Mouse (Mus musculus) liver, embryonic 14.5 days (tissue): ENCODE data around the gene Slc12a5. TPM values are rescaled to one million over a fixed set of nuclear protein-coding genes. Genes with fewer than 3 reads are reported as not detected.

Experiments
- ATAC-seq: fragments of 200-750 bp; cut with Nextera tagmentation; 2 replicates; pipeline ENCODE4 v1.8.0; 2017; ENCODE audit warnings: moderate number of reproducible peaks, mild to moderate bottlenecking, moderate library complexity; ENCODE audit not compliant: insufficient read depth
- DNase-seq, 3 experiments: peaks; one replicate each; pipeline ENCODE4 v3.0.0-alpha.2; 2012 to 2013; ENCODE audit warnings: low read depth in 3 of 3, low spot score in 3 of 3
- H3K27ac ChIP-seq: fragments of 300-500 bp; sonication (generic); 2 replicates; pipeline ENCODE4 v1.5.1; 2014; ENCODE audit warnings: moderate library complexity, mild to moderate bottlenecking, control low read depth, inconsistent platforms
- H3K27me3 ChIP-seq: fragments of 300-500 bp; sonication (generic); 2 replicates; pipeline ENCODE4 v1.6.1; 2014; ENCODE audit warnings: mild to moderate bottlenecking, low read length, moderate library complexity; ENCODE audit not compliant: control insufficient read depth, insufficient read depth
- H3K36me3 ChIP-seq: fragments of 300-500 bp; sonication (generic); replicated peaks from 2 replicates; pipeline ENCODE4 v1.6.1; 2014; ENCODE audit warnings: low read depth; ENCODE audit not compliant: control insufficient read depth, insufficient read depth
- H3K4me1 ChIP-seq, 2 experiments: fragments of 200-500 bp in 1 of 2; fragments of 300-500 bp in 1 of 2; sonication (generic) in 1 of 2; replicated peaks; 2 replicates each; pipeline ENCODE4 v1.6.1; 2012 to 2014; ENCODE audit warnings: antibody characterized with exemption in 1 of 2, inconsistent platforms in 1 of 2, low read length in 1 of 2; ENCODE audit not compliant: control insufficient read depth in 2 of 2, insufficient read depth in 2 of 2
- H3K4me2 ChIP-seq: fragments of 300-500 bp; sonication (generic); 2 replicates; pipeline ENCODE4 v1.6.1; 2014; ENCODE audit warnings: low read depth, mild to moderate bottlenecking, control low read depth, moderate library complexity
- H3K4me3 ChIP-seq, 2 experiments: fragments of 200-500 bp in 1 of 2; fragments of 300-500 bp in 1 of 2; sonication (generic) in 1 of 2; 2 replicates each; pipeline ENCODE4 v1.5.1; 2012 to 2014; ENCODE audit warnings: low read depth in 2 of 2, low read length in 2 of 2, mild to moderate bottlenecking in 2 of 2, control low read depth in 1 of 2, inconsistent platforms in 1 of 2, moderate library complexity in 1 of 2; ENCODE audit not compliant: insufficient read depth in 1 of 2
- H3K9ac ChIP-seq: fragments of 300-500 bp; sonication (generic); replicated peaks from 2 replicates; pipeline ENCODE4 v1.6.1; 2014; ENCODE audit warnings: mild to moderate bottlenecking, control low read depth, moderate library complexity
- H3K9me3 ChIP-seq: fragments of 300-500 bp; sonication (generic); 2 replicates; pipeline ENCODE4 v1.6.1; 2016; ENCODE audit warnings: low read length, mixed read lengths; ENCODE audit not compliant: control insufficient read depth
- CTCF ChIP-seq: IDR thresholded peaks from 2 replicates; pipeline ENCODE4 v1.5.1; 2016; ENCODE audit warnings: antibody characterized with exemption, low read depth, control low read depth
- EP300 ChIP-seq: IDR thresholded peaks from 2 replicates; pipeline ENCODE4 v1.6.1; 2016; ENCODE audit warnings: antibody characterized with exemption, low read depth
- WGBS: fragments of 180-500 bp; shearing (Covaris S2); extraction: QIAGEN DNeasy Blood & Tissue Kit; methylation state at CpG from one replicate; pipeline ENCODE4 v1.1.7; 2014; ENCODE audit not compliant: insufficient replicate concordance; 5-methylcytosine and 5-hydroxymethylcytosine counted together
- polyA plus RNA-seq, 2 experiments: library from polyadenylated mRNA; depleted of rRNA in 1 of 2; stranded (reverse) in 1 of 2; unstranded in 1 of 2; fragments of >200 nt; fragmentation: Nextera tagmentation in 1 of 2; extraction: Ambion mirVana in 1 of 2; gene quantifications; 2 replicates each; pipeline versions ENCODE4 v1.2.1 to v1.2.3; 2012 to 2014

Slc12a5 gene
- polyA plus RNA-seq, 2 experiments, result 0.10 to 0.42 TPM

- 4% methylated on average over 39 of the region's 39 CpGs for WGBS
- H3K9me3 ChIP-seq, result no peaks in the 10 kb centered on the region
- no peak for DNase-seq
- peaks cover 38% of the 10 kb centered on the region for H3K27me3 ChIP-seq
- H3K27ac ChIP-seq, result no peak overlapping the region
- H3K4me1 ChIP-seq, result peaks cover 0 to 5% of the 10 kb centered on the region in 2 experiments; a peak in 1 of 4 replicates
- peak overlapping the region; percentile 7 to 28; a peak in 3 of 4 replicates for H3K4me3 ChIP-seq
- no peak overlapping the region for H3K9ac ChIP-seq
- peak overlapping the region; percentile 47 for H3K4me2 ChIP-seq
- H3K36me3 ChIP-seq, result no peaks in the 10 kb centered on the region
- ATAC-seq, result 0 out of 2 replicates have a peak, but pooled peaks have one; percentile 41
- TF ChIP-seq EP300 (no peak), CTCF (no peak)
Measured at GRCm38 (mm10) chr2:164938146-164939091, 22.2 kb upstream of the Slc12a5 start.

GRCm38 (mm10) chr2:164939106-164939505 lies 21.5 kb upstream of the Slc12a5 start:
- peaks cover 38% of the 10 kb centered on the region for H3K27me3 ChIP-seq
- TF ChIP-seq EP300, result no peak
- no peak for TF ChIP-seq CTCF
- WGBS, result 4% methylated on average over 11 of the region's 11 CpGs
- H3K4me2 ChIP-seq, result peak overlapping the region; percentile 47
- no peak overlapping the region for H3K9ac ChIP-seq
- no peak overlapping the region for H3K27ac ChIP-seq
- H3K9me3 ChIP-seq, result no peaks in the 10 kb centered on the region
- peaks cover 0 to 5% of the 10 kb centered on the region in 2 experiments; a peak in 1 of 4 replicates for H3K4me1 ChIP-seq
- no peaks in the 10 kb centered on the region for H3K36me3 ChIP-seq
- DNase-seq, result no peak
- ATAC-seq, result no peak
- H3K4me3 ChIP-seq, result no peak overlapping the region

GRCm38 (mm10) chr2:164940140-164940830 lies 20.3 kb upstream of the Slc12a5 start, which contains the start of gene Mmp9:
Gene Mmp9, plus strand, starts transcription at chr2:164940780.
- Histone ChIP-seq H3K4me3 (no peak within 1 kb of the TSS), H3K4me1 (peaks cover 0 to 5% of the 10 kb centered on the region in 2 experiments; a peak in 1 of 4 replicates), H3K9ac (no peak within 1 kb of the TSS), H3K27me3 (peaks cover 35% of the 10 kb centered on the region), H3K27ac (no peak within 1 kb of the TSS), H3K9me3 (no peaks in the 10 kb centered on the region), H3K4me2 (no peak within 1 kb of the TSS), H3K36me3 (no peaks in the 10 kb centered on the region)
- DNase-seq (no peak), ATAC-seq (no peak)
- TF ChIP-seq EP300, result no peak
- no peak for TF ChIP-seq CTCF
- WGBS, result 18% methylated on average over 10 of the region's 10 CpGs

GRCm38 (mm10) chr2:164942692-164943290 lies 17.8 kb upstream of the Slc12a5 start:
- no peak for TF ChIP-seq CTCF
- TF ChIP-seq EP300, result no peak
- Histone ChIP-seq H3K9me3 (no peaks in the 10 kb centered on the region), H3K4me3 (no peak overlapping the region), H3K36me3 (no peaks in the 10 kb centered on the region), H3K27me3 (peaks cover 38% of the 10 kb centered on the region), H3K9ac (no peak overlapping the region), H3K4me1 (peaks cover 0 to 5% of the 10 kb centered on the region in 2 experiments; a peak in 1 of 4 replicates), H3K4me2 (no peak overlapping the region), H3K27ac (no peak overlapping the region)
- 1% methylated on average over 5 of the region's 5 CpGs for WGBS
- ATAC-seq (peak; percentile 15; the same call in 1 of the 2 replicates), DNase-seq (no peak)
